Mouse (Mus musculus): ENCODE results near the gene Tm9sf2. TPM values are rescaled to one million over a fixed set of nuclear protein-coding genes. Genes with fewer than 3 reads are reported as not detected.
A peak's percentile ranks its signal among the peaks of the same experiment; 100 is the strongest.

Tm9sf2 gene
- polyA plus RNA-seq, 1 experiment from 2014 or later = 121 TPM

DNA sequence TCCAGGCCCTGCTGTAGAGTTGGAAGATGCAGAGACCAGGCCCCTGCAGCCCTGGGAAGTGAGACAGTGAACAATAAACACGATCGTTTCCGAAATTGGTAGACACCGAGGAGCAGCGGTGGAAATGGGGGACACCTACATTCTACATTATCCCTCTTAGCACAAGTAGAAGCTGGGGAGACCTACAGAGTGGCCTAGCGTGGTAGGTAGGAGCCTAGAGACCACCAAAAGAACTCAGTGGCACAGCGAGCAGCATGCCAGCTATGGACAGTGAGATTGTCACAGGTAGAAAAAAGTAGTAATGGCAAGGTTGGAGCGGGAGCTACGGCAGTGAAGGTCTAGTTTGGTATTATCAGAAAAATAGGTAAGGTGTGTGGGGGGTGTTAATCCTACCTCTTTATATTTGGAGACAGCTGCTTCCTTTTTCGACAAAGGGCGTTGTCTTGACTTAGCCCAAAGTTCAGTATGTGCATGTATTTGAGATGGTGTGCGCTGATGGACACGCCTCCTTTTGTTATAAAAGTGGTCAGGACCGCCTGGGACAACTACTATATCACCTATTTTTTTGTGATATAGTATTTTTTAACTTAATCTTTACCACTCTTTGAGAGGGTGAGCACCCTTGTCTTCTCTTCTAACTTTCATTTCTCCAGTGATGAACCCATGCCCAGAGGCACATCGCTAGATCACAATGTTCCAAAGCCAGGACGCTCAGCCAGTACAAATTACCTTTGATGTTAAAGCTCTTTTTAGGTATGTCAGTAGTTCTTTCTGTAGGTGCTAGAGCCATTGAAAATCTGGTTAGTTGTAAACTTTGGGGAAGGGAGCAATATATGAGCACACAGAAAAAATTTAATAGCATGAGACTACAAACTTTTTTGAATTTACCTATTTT is 1.2 kb upstream of the Tm9sf2 start:
- WGBS = 68% methylated on average over 16 of the region's 16 CpGs
- Histone ChIP-seq H3K27me3 (no peaks in the 10 kb centered on the region), H3K9ac (peak overlapping the region; percentile 73), H3K36me3 (0 out of 2 replicates have a peak, but pooled peaks cover under 1% of the 10 kb centered on the region), H3K4me3 (peak overlapping the region; percentile 99), H3K27ac (replicated peaks) (peak overlapping the region; percentile 92), H3K4me2 (peak overlapping the region; percentile 86), H3K9me3 (no peaks in the 10 kb centered on the region), H3K4me1 (replicated peaks) (peaks cover 46% of the 10 kb centered on the region)
- ATAC-seq (ENCODE audit: low read depth) = no peak; the same call in 1 of the 2 replicates

DNA sequence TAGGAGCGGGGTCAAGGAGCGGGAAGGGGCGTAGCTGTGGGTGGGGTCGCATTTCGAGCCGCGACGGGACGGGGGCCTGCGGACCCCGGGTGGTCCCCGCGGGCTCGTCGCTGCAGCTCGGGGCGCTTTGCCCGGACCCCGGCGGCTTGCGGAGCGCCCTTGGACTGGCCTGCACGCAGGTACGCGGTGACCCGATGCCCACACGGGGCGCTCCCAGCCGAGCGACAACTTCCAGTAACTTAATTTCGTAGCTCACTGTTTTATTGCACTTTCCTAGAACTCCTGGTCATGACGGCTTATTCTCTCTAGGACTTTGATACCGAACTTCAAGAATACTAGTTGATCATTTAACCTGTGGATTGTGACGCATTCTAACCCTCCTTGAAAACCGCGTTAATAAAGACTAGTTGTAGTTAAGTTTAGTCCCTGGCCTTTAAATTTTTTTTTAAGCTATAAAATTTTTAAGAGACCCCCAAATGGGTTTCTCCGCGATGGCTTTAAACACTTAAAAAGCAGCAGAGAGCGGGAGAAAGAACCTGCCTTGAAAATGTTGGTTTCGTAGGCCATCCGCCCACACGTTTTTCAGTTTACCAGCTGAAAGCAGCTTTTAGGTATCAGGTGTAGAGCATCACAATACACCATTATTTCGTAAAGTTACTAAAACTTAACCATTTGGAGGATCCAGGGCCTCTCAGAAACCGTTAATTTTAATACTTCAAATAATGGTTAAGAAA is 810 bp downstream of the Tm9sf2 start:
- H3K4me3 ChIP-seq = peak overlapping the region; percentile 99
- 6% methylated on average over 44 of the region's 44 CpGs for WGBS
- ATAC-seq (ENCODE audit: low read depth) = peak; percentile 19

DNA sequence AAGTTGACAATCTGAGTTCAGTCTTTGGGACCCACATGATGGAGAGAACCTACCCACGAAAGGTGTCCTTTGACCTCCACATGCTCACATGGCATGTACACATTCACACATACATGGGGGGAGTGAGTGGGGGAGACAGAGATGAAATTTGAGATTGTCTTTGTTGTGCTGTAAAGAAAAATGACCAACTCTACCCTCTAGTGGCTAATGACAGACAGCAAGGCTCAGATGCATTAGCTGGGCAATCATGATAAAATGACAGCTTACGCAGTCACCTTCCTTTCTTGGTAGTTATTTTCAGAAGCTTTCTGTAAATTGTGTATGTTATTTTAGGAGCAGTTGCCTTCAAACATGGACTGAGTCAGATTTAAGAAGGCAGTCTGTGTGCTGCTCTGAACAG is 4.8 kb downstream of the Tm9sf2 start:
- 91% methylated on average over 2 of the region's 2 CpGs for WGBS

More for the DNA sequence above, 810 bp downstream of the Tm9sf2 start:
- Histone ChIP-seq H3K36me3 (peaks cover 10% of the 10 kb centered on the region; the same call in 1 of the 2 replicates), H3K27ac (replicated peaks) (peak overlapping the region; percentile 95), H3K4me2 (peak overlapping the region; percentile 86), H3K9ac (peak overlapping the region; percentile 96), H3K27me3 (no peaks in the 10 kb centered on the region), H3K4me1 (replicated peaks) (peaks cover 50% of the 10 kb centered on the region), H3K9me3 (no peaks in the 10 kb centered on the region)

DNA sequence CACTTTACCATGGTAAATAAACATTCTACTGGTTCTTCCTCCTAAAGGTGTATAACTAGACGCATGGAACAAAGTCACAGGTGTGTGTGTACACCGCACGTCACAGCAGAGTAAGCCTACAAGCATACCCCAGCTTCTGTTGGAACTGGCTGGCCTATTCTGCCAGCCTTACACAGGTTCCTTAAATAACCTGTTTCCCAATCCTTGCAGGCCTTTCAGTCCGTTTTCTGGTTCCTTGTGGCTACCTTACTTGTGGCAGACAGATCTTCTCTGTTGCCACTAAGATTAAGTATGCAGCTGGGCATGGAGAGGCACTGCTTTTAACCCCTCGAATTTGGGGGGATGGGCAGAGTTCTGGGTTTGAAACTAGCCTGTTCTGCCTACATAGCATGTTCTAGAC is 5.5 kb downstream of the Tm9sf2 start:
- Histone ChIP-seq H3K36me3 (peaks cover 10% of the 10 kb centered on the region; the same call in 1 of the 2 replicates), H3K9me3 (no peaks in the 10 kb centered on the region), H3K9ac (no peak overlapping the region), H3K4me2 (no peak overlapping the region), H3K4me3 (no peak overlapping the region), H3K27me3 (no peaks in the 10 kb centered on the region), H3K27ac (replicated peaks) (no peak overlapping the region), H3K4me1 (replicated peaks) (peaks cover 36% of the 10 kb centered on the region)
- no peak for ATAC-seq (ENCODE audit: low read depth)
- 92% methylated on average over 5 of the region's 5 CpGs for WGBS

More for the DNA sequence above, 4.8 kb downstream of the Tm9sf2 start:
- ATAC-seq (ENCODE audit: low read depth) = no peak
- Histone ChIP-seq H3K4me2 (no peak overlapping the region), H3K4me1 (replicated peaks) (peaks cover 36% of the 10 kb centered on the region), H3K27me3 (no peaks in the 10 kb centered on the region), H3K27ac (replicated peaks) (no peak overlapping the region), H3K9me3 (no peaks in the 10 kb centered on the region), H3K4me3 (no peak overlapping the region), H3K9ac (no peak overlapping the region), H3K36me3 (peaks cover 10% of the 10 kb centered on the region; the same call in 1 of the 2 replicates)

DNA sequence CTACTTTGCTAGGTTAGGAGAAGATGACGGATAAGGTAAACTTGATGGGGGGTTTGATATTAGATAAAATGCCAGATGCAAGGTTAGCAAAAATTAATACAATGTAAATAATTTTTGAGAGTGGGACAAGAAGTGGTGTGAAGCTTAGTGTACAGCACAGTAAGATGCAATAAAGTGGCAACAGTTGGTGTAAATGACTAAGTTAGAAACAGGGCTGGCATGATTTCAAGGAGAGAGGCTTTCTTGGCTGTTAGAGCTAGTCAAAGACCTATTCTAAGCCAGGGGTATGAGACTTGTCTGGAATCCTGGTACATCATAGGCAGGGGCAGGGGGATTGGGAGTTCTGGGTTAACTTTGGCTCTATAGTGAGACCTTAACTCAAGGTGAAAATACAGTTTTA is 9.4 kb downstream of the Tm9sf2 start:
- H3K27ac ChIP-seq (replicated peaks) = no peak overlapping the region
- peaks cover 4% of the 10 kb centered on the region; the same call in 1 of the 2 replicates for H3K36me3 ChIP-seq
- H3K4me1 ChIP-seq (replicated peaks) = peaks cover 9% of the 10 kb centered on the region; the same call in 1 of the 2 replicates
- H3K27me3 ChIP-seq = no peaks in the 10 kb centered on the region
- no peak overlapping the region for H3K4me3 ChIP-seq
- H3K9ac ChIP-seq = no peak overlapping the region
- no peak for ATAC-seq (ENCODE audit: low read depth)
- WGBS = 96% methylated on average over 1 of the region's 1 CpGs
- H3K9me3 ChIP-seq = no peaks in the 10 kb centered on the region
- H3K4me2 ChIP-seq = no peak overlapping the region

DNA sequence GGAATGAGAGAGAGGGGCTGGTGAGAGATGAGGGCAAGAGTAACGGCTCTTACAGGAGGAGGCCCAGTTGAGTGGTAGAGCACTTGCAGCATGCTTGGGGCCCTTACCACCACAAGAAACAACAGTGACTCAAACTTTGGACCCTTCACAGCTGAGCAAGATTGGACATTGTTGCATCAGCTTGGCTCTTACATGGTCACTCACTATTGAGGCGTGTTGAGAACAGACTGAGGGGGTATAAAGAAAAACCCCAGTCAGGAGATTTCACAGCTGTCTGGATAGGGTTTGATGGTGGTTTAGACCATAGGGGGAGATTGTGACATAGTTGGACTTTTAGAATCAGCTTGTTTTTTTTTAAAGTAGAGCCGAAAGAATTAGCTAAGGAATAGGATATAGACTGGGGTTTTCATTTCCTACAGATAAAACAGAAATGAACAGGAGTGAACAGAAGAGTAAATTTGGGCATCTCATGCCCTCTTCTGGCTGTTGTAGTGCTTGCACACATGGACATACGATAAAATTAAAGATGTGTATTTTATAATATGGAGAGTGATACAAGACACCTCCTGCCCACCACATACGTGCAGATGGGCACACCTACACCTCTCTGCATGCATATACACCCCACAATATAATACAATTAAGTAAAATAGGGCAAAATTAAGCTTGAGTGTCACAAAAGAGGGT is 23.4 kb downstream of the Tm9sf2 start:
- no peaks in the 10 kb centered on the region for H3K4me1 ChIP-seq (replicated peaks)
- H3K27me3 ChIP-seq = no peaks in the 10 kb centered on the region
- H3K4me3 ChIP-seq = no peak overlapping the region
- H3K9ac ChIP-seq = no peak overlapping the region
- 91% methylated on average over 5 of the region's 5 CpGs for WGBS
- H3K4me2 ChIP-seq = no peak overlapping the region
- ATAC-seq (ENCODE audit: low read depth) = no peak
- no peaks in the 10 kb centered on the region for H3K9me3 ChIP-seq
- no peak overlapping the region for H3K27ac ChIP-seq (replicated peaks)
- H3K36me3 ChIP-seq = peaks cover 37% of the 10 kb centered on the region

DNA sequence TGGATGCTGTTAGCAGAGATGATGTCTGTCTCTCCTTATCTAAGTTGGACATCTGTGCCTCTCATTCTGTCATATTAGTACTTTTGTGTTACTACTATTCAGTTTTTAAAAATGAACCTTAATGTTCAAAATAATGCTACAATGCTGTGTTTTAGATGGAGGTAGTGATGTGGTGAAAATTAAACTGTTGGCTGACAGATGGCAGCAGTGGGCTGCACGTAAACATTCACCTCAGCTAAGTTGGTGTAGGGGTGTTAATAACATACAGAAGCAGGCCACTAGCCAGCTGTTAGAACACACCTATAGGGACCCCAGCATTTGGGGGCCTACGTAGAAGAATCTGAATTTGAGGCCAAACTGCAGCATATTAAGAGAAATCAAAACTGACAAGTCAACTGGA is 24.8 kb downstream of the Tm9sf2 start:
- Histone ChIP-seq H3K9ac (no peak overlapping the region), H3K4me3 (no peak overlapping the region)
- no peak for ATAC-seq (ENCODE audit: low read depth)

DNA sequence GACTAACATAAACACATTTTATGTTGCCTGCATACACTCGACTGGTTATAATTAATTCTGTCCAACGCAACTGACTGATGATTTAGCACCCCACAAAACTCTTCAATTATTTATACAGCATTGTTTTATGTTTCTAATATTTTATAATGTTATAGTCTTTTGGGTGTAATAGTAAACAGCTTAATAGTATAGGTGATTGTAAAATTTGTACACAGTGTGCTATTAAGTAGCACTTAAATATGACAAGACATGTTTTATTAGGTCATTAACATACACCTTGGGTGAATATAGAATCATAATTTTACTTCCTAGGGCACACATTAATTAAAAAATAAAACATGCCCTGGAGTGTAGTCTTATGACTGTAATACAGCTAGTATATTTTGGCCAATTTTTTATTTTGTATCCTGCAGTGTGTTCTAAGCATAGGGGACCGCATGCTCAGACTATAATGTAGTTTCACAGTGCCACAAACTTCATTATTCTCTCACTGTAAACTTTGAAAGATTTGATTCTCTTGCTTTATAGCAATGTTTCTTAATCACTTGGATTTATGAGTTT is 29.6 kb downstream of the Tm9sf2 start:
- peak; percentile 80 for ATAC-seq (ENCODE audit: low read depth)

More for the DNA sequence above, 24.8 kb downstream of the Tm9sf2 start:
- H3K27me3 ChIP-seq = no peaks in the 10 kb centered on the region
- 84% methylated on average over 2 of the region's 2 CpGs for WGBS
- no peaks in the 10 kb centered on the region for H3K4me1 ChIP-seq (replicated peaks)
- no peak overlapping the region for H3K4me2 ChIP-seq
- peaks cover 32% of the 10 kb centered on the region for H3K36me3 ChIP-seq
- no peak overlapping the region for H3K27ac ChIP-seq (replicated peaks)
- no peaks in the 10 kb centered on the region for H3K9me3 ChIP-seq

DNA sequence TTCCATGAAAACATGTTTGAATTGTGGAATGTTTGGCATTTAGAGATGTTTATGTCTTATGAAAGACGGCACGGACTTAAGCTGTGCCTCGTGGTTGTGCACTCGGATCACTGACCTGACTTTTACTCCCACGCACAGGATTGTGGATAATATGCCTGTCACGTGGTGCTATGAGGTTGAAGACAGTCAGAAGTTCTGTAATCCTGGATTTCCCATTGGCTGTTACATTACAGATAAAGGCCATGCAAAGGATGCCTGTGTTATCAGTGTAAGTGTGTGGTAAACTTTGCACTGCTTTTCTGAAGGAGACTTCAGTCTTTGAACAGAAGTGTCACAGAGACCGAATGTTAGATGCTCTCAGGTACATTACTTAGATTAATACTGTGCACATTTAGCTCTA is 30.4 kb downstream of the Tm9sf2 start:
- 95% methylated on average over 7 of the region's 7 CpGs for WGBS
- Histone ChIP-seq H3K9me3 (no peaks in the 10 kb centered on the region), H3K4me1 (replicated peaks) (no peaks in the 10 kb centered on the region), H3K27ac (replicated peaks) (no peak overlapping the region), H3K36me3 (peaks cover 46% of the 10 kb centered on the region), H3K9ac (no peak overlapping the region), H3K27me3 (no peaks in the 10 kb centered on the region), H3K4me3 (no peak overlapping the region), H3K4me2 (no peak overlapping the region)
- ATAC-seq (ENCODE audit: low read depth) = no peak

More for the DNA sequence above, 29.6 kb downstream of the Tm9sf2 start:
- 73% methylated on average over 3 of the region's 3 CpGs for WGBS
- no peaks in the 10 kb centered on the region for H3K4me1 ChIP-seq (replicated peaks)
- H3K9me3 ChIP-seq = no peaks in the 10 kb centered on the region
- no peak overlapping the region for H3K27ac ChIP-seq (replicated peaks)
- no peaks in the 10 kb centered on the region for H3K27me3 ChIP-seq
- H3K9ac ChIP-seq = no peak overlapping the region
- H3K36me3 ChIP-seq = peaks cover 40% of the 10 kb centered on the region
- no peak overlapping the region for H3K4me3 ChIP-seq
- H3K4me2 ChIP-seq = no peak overlapping the region

DNA sequence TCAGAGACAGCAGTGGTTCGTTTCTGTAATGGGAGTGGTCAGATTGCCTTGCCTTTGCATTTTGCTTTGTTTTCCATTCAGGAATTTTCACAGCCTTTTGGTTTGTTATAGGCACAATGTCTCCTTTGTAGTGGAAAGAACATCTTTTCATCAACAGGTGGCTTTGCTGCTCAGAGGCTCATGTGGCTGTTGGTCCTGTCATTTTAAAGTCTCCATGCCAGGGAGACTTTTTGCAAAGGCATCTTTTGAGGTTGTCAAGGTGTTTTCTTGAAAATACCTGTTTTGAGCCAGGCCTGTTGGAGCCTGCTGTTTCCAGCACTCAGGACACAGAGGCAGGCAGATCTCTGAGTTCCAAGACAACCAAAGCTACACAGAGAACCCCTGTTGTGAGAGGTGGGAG is 33.3 kb downstream of the Tm9sf2 start:
- peaks cover 67% of the 10 kb centered on the region for H3K36me3 ChIP-seq
- no peaks in the 10 kb centered on the region for H3K9me3 ChIP-seq
- no peak overlapping the region for H3K4me3 ChIP-seq
- H3K27me3 ChIP-seq = no peaks in the 10 kb centered on the region
- H3K4me2 ChIP-seq = no peak overlapping the region
- H3K27ac ChIP-seq (replicated peaks) = no peak overlapping the region
- ATAC-seq (ENCODE audit: low read depth) = no peak
- H3K4me1 ChIP-seq (replicated peaks) = no peaks in the 10 kb centered on the region
- 48% methylated on average over 1 of the region's 1 CpGs for WGBS
- no peak overlapping the region for H3K9ac ChIP-seq

DNA sequence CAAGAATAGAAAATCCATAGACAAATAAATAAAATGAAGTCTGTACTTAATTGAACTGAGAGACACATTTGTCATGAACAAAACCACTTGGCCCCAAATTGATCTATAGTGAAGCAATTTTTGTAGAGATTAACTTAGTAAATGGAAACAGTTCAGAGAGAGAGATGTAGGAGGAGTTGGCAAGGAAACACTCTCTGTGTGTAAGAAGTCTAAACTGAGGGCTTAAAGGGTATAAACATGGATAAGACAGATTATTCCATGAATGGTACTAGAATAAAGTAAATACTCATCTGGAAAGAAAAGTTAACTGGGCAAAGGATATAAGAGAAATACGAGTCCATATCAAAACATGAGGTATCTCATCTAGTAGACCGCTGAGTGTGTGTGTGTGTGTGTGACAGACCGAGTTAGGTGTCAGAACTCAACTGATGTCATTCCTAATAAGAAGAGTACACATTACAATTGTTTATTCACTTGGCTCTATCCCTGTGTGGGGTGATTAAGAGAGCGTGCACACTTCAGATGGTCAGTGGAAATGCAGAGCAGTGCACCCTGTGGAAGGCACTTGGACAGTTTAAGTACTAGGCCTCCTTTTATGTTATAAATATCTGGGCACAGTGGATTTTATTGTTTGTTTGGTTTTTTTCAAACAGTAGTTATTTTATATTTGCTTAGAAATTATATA is 36.9 kb downstream of the Tm9sf2 start:
- H3K9me3 ChIP-seq = no peaks in the 10 kb centered on the region
- peaks cover 86% of the 10 kb centered on the region for H3K36me3 ChIP-seq
- no peak overlapping the region for H3K27ac ChIP-seq (replicated peaks)

More for the DNA sequence above, 36.9 kb downstream of the Tm9sf2 start:
- no peak overlapping the region for H3K4me3 ChIP-seq
- no peak for ATAC-seq (ENCODE audit: low read depth)
- no peaks in the 10 kb centered on the region for H3K27me3 ChIP-seq
- no peak overlapping the region for H3K4me2 ChIP-seq
- no peaks in the 10 kb centered on the region for H3K4me1 ChIP-seq (replicated peaks)
- 96% methylated on average over 4 of the region's 4 CpGs for WGBS
- H3K9ac ChIP-seq = no peak overlapping the region

All from neural tube, embryonic 13.5 days (tissue).